Mouse (Mus musculus) stomach, embryonic 15.5 days (tissue): ENCODE measurements around the gene Zik1. TPM values are rescaled to one million over a fixed set of nuclear protein-coding genes. Genes with fewer than 3 reads are reported as not detected.

ENCODE experiments used
- ATAC-seq: fragments of 200-750 bp; cut with Nextera tagmentation; 2 replicates; pipeline ENCODE4 v1.8.0; 2017; ENCODE audit warnings: low read depth, moderate number of reproducible peaks, moderate TSS enrichment; ENCODE audit not compliant: insufficient read depth, low FRiP score
- H3K27ac ChIP-seq: fragments of 300-500 bp; sonication (generic); 2 replicates; pipeline ENCODE4 v1.5.1; 2015; ENCODE audit warnings: mild to moderate bottlenecking, inconsistent platforms
- H3K27me3 ChIP-seq: fragments of 300-500 bp; sonication (generic); replicated peaks from 2 replicates; pipeline ENCODE4 v1.6.1; 2015; ENCODE audit warnings: inconsistent platforms
- H3K36me3 ChIP-seq: fragments of 300-500 bp; sonication (generic); 2 replicates; pipeline ENCODE4 v1.6.1; 2015; ENCODE audit warnings: inconsistent platforms
- H3K4me1 ChIP-seq: fragments of 300-500 bp; sonication (generic); 2 replicates; pipeline ENCODE4 v1.6.1; 2015; ENCODE audit warnings: inconsistent platforms
- H3K4me2 ChIP-seq: fragments of 300-500 bp; sonication (generic); 2 replicates; pipeline ENCODE4 v1.6.1; 2015; ENCODE audit warnings: mild to moderate bottlenecking, inconsistent platforms
- H3K4me3 ChIP-seq: fragments of 300-500 bp; sonication (generic); replicated peaks from 2 replicates; pipeline ENCODE4 v1.5.1; 2015; ENCODE audit warnings: inconsistent platforms
- H3K9ac ChIP-seq: fragments of 300-500 bp; sonication (generic); 2 replicates; pipeline ENCODE4 v1.6.1; 2015; ENCODE audit warnings: inconsistent platforms
- H3K9me3 ChIP-seq: fragments of 300-500 bp; sonication (generic); 2 replicates; pipeline ENCODE4 v1.6.1; 2016; ENCODE audit warnings: inconsistent platforms
- WGBS: fragments of 180-500 bp; shearing (Covaris S2); methylation state at CpG from one replicate; pipeline ENCODE4 v1.1.7; 2015; 5-methylcytosine and 5-hydroxymethylcytosine counted together
- polyA plus RNA-seq: library from polyadenylated mRNA; unstranded; fragments of >200 nt; fragmentation: Nextera tagmentation; extraction: Ambion mirVana; gene quantifications from 2 replicates; pipeline ENCODE4 v1.2.1, GENCODE M21; 2015

The Zik1 gene
- polyA plus RNA-seq = 7.5 and 8.8 TPM in 2 replicates

- Histone ChIP-seq H3K36me3 (peaks cover 5% of the 10 kb centered on the region; the same call in 1 of the 2 replicates), H3K4me3 (peak within 1 kb of the TSS; percentile 67), H3K27me3 (no peaks in the 10 kb centered on the region), H3K4me1 (no peaks in the 10 kb centered on the region; the same call in 1 of the 2 replicates), H3K4me2 (peak within 1 kb of the TSS; percentile 62), H3K27ac (no peak within 1 kb of the TSS), H3K9me3 (no peaks in the 10 kb centered on the region), H3K9ac (peak within 1 kb of the TSS; percentile 16; the same call in 1 of the 2 replicates)
- WGBS = 2% methylated on average over 33 of the region's 33 CpGs
- ATAC-seq = peak; percentile 98
Observed at GRCm38 (mm10) chr7:10494786-10495521, at the start of gene Zik1. Gene Zik1, minus strand, starts transcription at chr7:10495394.

- Histone ChIP-seq H3K27me3 (no peaks in the 10 kb centered on the region), H3K36me3 (peaks cover 5% of the 10 kb centered on the region; the same call in 1 of the 2 replicates), H3K27ac (no peak overlapping the region), H3K4me1 (no peaks in the 10 kb centered on the region; the same call in 1 of the 2 replicates), H3K4me3 (peak overlapping the region; percentile 67), H3K9me3 (no peaks in the 10 kb centered on the region), H3K9ac (no peak overlapping the region), H3K4me2 (peak overlapping the region; percentile 62)
- 0 out of 2 replicates have a peak, but pooled peaks have one; percentile 8 for ATAC-seq
- WGBS = 28% methylated on average over 6 of the region's 6 CpGs
Observed at GRCm38 (mm10) chr7:10495578-10495977, 384 bp upstream of the Zik1 start.

GRCm38 (mm10) chr7:10480588-10481233 lies 14.5 kb downstream of the Zik1 start:
- 0 out of 2 replicates have a peak overlapping the region, but pooled peaks have one; percentile 10 for H3K4me2 ChIP-seq
- no peak for ATAC-seq
- WGBS = 66% methylated on average over 18 of the region's 18 CpGs
- H3K36me3 ChIP-seq = no peaks in the 10 kb centered on the region
- no peaks in the 10 kb centered on the region for H3K4me1 ChIP-seq
- no peaks in the 10 kb centered on the region for H3K27me3 ChIP-seq
- no peaks in the 10 kb centered on the region for H3K9me3 ChIP-seq
- H3K4me3 ChIP-seq = no peak overlapping the region
- H3K9ac ChIP-seq = no peak overlapping the region
- H3K27ac ChIP-seq = no peak overlapping the region

GRCm38 (mm10) chr7:10479813-10480212 lies 15.4 kb downstream of the Zik1 start:
- Histone ChIP-seq H3K9me3 (no peaks in the 10 kb centered on the region), H3K4me2 (no peak overlapping the region), H3K36me3 (no peaks in the 10 kb centered on the region), H3K4me1 (no peaks in the 10 kb centered on the region), H3K4me3 (no peak overlapping the region), H3K27ac (no peak overlapping the region), H3K9ac (no peak overlapping the region), H3K27me3 (no peaks in the 10 kb centered on the region)
- no peak for ATAC-seq

- 58% methylated on average over 3 of the region's 3 CpGs for WGBS
- no peaks in the 10 kb centered on the region for H3K4me1 ChIP-seq
- no peak overlapping the region for H3K27ac ChIP-seq
- H3K4me3 ChIP-seq = no peak overlapping the region
- no peak overlapping the region for H3K4me2 ChIP-seq
- no peak for ATAC-seq
- H3K9ac ChIP-seq = no peak overlapping the region
- no peaks in the 10 kb centered on the region for H3K27me3 ChIP-seq
- H3K36me3 ChIP-seq = no peaks in the 10 kb centered on the region
- H3K9me3 ChIP-seq = no peaks in the 10 kb centered on the region
Observed at GRCm38 (mm10) chr7:10458166-10458565, 37.0 kb downstream of the Zik1 start.

- Histone ChIP-seq H3K27ac (no peak within 1 kb of the TSS), H3K4me1 (no peaks in the 10 kb centered on the region), H3K4me3 (no peak within 1 kb of the TSS), H3K4me2 (no peak within 1 kb of the TSS), H3K9ac (no peak within 1 kb of the TSS), H3K36me3 (no peaks in the 10 kb centered on the region), H3K9me3 (no peaks in the 10 kb centered on the region), H3K27me3 (no peaks in the 10 kb centered on the region)
- no peak for ATAC-seq
Observed at GRCm38 (mm10) chr7:10443031-10443430, 52.2 kb downstream of the Zik1 start, which contains the start of gene Vmn1r67. Gene Vmn1r67, plus strand, starts transcription at chr7:10443331.

Other genes starting within 250 kb of the Zik1 start
- not detected in 2 replicates for gene Vmn1r66, start 217.4 kb downstream of the Zik1 start, polyA plus RNA-seq
- gene Vmn1r67, start 52.1 kb downstream of the Zik1 start, polyA plus RNA-seq = not detected in 2 replicates
- not detected in 2 replicates for gene Vmn1r68, start 63.1 kb upstream of the Zik1 start, polyA plus RNA-seq
- not detected in 2 replicates for gene Vmn1r69, start 118.3 kb upstream of the Zik1 start, polyA plus RNA-seq
- gene Vmn1r70, start 136.1 kb upstream of the Zik1 start, polyA plus RNA-seq = not detected in 2 replicates
- not detected in 2 replicates for gene Nlrp4b, start 192.4 kb upstream of the Zik1 start, polyA plus RNA-seq